8 mouse cellular contexts compared by ENCODE assay signal in the genomic region with DNA sequence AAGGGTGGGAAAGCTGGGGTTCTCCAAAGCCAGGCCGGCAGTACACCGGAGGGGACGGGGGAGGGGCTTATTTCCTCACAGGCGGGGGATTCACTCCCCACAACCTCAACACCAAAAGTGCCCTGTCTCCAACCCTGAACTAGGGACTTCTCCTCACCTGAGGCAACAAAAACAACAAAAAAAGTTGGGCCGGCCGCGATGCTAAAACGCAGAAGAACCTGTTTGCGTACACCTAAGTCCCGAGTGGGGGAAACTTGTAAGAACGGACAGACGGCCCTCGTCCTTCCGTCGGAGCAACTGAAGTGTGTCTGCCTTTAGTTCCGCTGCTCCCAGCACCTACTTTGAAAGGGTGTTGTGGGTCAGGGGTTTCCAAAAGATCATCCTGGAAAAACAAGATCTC. TPM values are rescaled to one million over a fixed set of nuclear protein-coding genes. Genes with fewer than 3 reads are reported as not detected.
A peak's percentile ranks its signal among the peaks of the same experiment; 100 is the strongest.
DNase-seq lines count a peak whose midpoint lies in the region; ATAC-seq lines count a peak whose summit lies in the region.

No protein-coding gene starts in this region.

- H3K9ac ChIP-seq in forebrain, embryonic 15.5 days (replicated peaks) = peak overlapping the region; percentile 37; the same call in 1 of the 2 replicates

- no peaks in the 10 kb centered on the region for H3K27me3 ChIP-seq in forebrain, embryonic 15.5 days
- H3K27me3 ChIP-seq in hindbrain, embryonic 10.5 days (ENCODE audit: insufficient read depth, poor library complexity, severe bottlenecking) = no peaks in the 10 kb centered on the region

- WGBS in forebrain, embryonic 15.5 days = under 1% methylated on average over 16 of the region's 16 CpGs
- under 1% methylated on average over 16 of the region's 16 CpGs for WGBS in hindbrain, embryonic 10.5 days

- peak; percentile 71 for DNase-seq in MEL-GATA-1-ER (ENCODE audit: extremely low read depth, low read depth)
- DNase-seq in cerebellum, adult 18-20 months = peak; percentile 39 to 47
- DNase-seq in hindbrain, embryonic 10.5 days (ENCODE audit: low spot score) = peak; percentile 42
- DNase-seq in layer of hippocampus, postnatal 14 days (ENCODE audit: low spot score in 2 of 2) = peak; percentile 28 to 43
- peak; percentile 52 for DNase-seq in lung, postnatal 14 days
- peak; percentile 57 for DNase-seq in ovary, postnatal 36 days (ENCODE audit: low spot score)
- peak; percentile 55 for DNase-seq in thymus, postnatal 25 days

- peak overlapping the region; percentile 45 for H3K4me3 ChIP-seq in forebrain, embryonic 15.5 days
- H3K4me3 ChIP-seq in hindbrain, embryonic 10.5 days = peak overlapping the region; percentile 61

- no peak for ATAC-seq in forebrain, embryonic 15.5 days (replicated peaks)

- H3K27ac ChIP-seq in forebrain, embryonic 15.5 days (replicated peaks) = no peak overlapping the region
- peak overlapping the region; percentile 84 for H3K27ac ChIP-seq in hindbrain, embryonic 10.5 days

- peak overlapping the region; percentile 50 for H3K4me2 ChIP-seq in forebrain, embryonic 15.5 days (replicated peaks)

- H3K9me3 ChIP-seq in forebrain, embryonic 15.5 days = no peaks in the 10 kb centered on the region
- no peaks in the 10 kb centered on the region for H3K9me3 ChIP-seq in hindbrain, embryonic 10.5 days

- H3K4me1 ChIP-seq in forebrain, embryonic 15.5 days = peaks cover 27% of the 10 kb centered on the region
- peaks cover 22% of the 10 kb centered on the region for H3K4me1 ChIP-seq in hindbrain, embryonic 10.5 days (replicated peaks)

- no peaks in the 10 kb centered on the region for H3K36me3 ChIP-seq in forebrain, embryonic 15.5 days
- no peaks in the 10 kb centered on the region for H3K36me3 ChIP-seq in hindbrain, embryonic 10.5 days

RNA-seq across cellular contexts. Expression of gene Kif18a, which starts 2.5 kb away (rescaled TPM):
- 15.2 and 15.3 TPM in 2 replicates for polyA plus RNA-seq in forebrain, embryonic 15.5 days (2015; fragmentation: Nextera tagmentation; extraction: Ambion mirVana)
- polyA plus RNA-seq in hindbrain, embryonic 10.5 days (2016; fragmentation: Nextera tagmentation; extraction: Ambion mirVana) = 32.3 and 34.8 TPM in 2 replicates
- 1 to 10 TPM; 2.1 to 2.2 TPM for total RNA-seq in layer of hippocampus, postnatal 14 days (2021)

RNA-seq across cellular contexts. Expression of gene Mettl15, which starts 2.5 kb away (rescaled TPM):
- polyA plus RNA-seq in forebrain, embryonic 15.5 days (2015; fragmentation: Nextera tagmentation; extraction: Ambion mirVana) = 11.0 and 11.8 TPM in 2 replicates
- 11.7 and 13.3 TPM in 2 replicates for polyA plus RNA-seq in hindbrain, embryonic 10.5 days (2016; fragmentation: Nextera tagmentation; extraction: Ambion mirVana)
- 1 to 10 TPM; 6.2 to 8.6 TPM for total RNA-seq in layer of hippocampus, postnatal 14 days (2021)
